Mouse (Mus musculus) cerebellum, adult 9-11 months (tissue): ENCODE measurements around the gene Hexa.

ENCODE experiments used
- DNase-seq: peaks from one replicate; pipeline ENCODE4 v3.0.0; 2022

Hexa gene

GRCm38 (mm10) chr9:59565600-59565999 is 26.3 kb downstream of the Hexa start:
- peak; percentile 45 for DNase-seq

- peak; percentile 43 for DNase-seq
Observed at GRCm38 (mm10) chr9:59567111-59567510, 27.8 kb downstream of the Hexa start.

- DNase-seq, result no peak
Observed at GRCm38 (mm10) chr9:59571852-59572251, 32.5 kb downstream of the Hexa start.

DNA sequence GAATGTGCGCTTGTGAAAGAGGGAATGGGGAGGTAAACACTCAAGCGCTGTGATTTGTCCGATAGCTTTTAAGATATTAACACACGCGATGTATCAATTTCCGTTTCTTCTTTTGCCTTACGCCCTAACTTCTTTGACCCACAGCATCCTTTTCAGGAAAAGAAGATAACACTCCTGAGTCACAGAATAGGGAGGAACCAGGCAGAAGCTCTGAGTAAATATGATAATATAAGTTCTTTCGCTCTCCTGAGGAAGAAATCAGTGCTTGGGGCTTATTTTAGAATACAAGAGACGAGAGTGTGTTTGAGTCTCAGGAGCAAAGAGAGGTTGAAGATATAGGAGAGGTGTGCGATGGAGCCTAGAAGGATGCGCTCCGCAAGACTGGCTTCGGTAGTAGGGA is 38.1 kb downstream of the Hexa start:
- no peak for DNase-seq

DNA sequence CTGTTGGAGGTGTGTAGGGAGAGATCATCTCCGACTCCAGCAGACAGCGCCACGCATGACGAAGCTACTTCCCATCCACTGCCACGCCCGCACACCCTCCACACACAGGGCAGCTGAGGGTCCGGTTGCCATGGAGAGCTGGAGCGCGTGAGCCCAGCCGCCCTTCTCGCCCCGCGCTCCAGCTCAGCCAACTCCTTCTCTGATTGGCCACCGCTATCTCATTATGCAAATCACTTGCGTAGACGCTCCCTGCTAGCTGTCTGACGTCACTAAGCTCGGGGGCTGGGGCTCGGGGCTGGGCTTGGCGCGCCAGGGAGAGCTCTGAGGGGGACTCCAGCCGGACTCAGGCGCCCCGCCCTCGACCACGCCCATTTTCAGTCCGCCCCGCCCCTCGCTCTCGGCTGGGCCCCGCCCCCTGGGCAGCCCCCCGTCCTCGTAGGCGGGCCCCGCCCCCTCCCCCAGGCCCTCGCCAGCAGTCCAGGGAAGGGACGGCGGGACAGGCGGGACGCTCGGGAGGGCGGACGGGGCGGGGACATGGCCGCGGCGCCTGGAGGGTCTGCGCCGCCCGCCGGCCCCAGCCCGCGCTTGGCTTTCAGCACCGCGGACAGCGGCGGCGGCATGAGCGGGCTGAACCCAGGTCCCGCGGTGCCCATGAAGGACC is 38.6 kb downstream of the Hexa start, which contains the start of gene Celf6:
TSS of gene Celf6 (plus strand) at position 74 of the 661 bp plus-strand sequence.
- DNase-seq, result peak; percentile 94

DNA sequence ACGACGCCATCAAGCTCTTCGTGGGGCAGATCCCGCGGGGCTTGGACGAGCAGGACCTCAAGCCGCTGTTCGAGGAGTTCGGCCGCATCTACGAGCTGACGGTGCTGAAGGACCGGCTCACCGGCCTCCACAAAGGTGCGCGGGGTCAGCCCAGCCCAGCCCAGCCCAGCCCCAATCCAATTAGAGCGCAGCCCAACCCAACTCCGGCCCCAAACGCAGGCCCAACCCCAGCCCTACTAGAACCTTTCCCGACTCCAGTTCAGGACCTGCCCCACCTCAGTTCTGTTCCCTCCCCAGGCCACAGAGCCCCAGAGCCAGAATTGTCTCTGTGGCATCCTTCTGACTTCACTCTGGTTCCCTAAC is 39.1 kb downstream of the Hexa start:
- no peak for DNase-seq

GRCm38 (mm10) chr9:59584871-59585308 is 45.5 kb downstream of the Hexa start:
- DNase-seq, result peak; percentile 74

DNA sequence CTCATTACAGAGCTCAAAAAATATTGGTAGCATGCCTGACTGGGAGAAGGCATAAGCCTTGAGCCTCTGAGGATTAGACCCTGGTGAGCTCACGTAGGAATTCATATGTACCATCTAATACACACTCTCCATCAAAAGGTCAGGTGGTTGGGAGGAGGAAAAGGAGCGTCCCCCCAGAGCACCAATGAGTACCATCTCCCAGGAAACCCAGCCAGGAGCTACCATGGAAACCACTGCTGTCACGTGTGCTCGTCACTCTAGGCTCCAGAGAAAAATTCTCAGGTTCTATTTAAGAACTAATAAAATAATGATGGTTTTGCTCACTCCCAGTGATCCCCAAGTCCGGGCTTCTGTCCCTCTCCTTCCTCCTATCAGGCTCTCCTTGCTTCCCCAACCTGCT is 48.9 kb downstream of the Hexa start:
- no peak for DNase-seq

DNA sequence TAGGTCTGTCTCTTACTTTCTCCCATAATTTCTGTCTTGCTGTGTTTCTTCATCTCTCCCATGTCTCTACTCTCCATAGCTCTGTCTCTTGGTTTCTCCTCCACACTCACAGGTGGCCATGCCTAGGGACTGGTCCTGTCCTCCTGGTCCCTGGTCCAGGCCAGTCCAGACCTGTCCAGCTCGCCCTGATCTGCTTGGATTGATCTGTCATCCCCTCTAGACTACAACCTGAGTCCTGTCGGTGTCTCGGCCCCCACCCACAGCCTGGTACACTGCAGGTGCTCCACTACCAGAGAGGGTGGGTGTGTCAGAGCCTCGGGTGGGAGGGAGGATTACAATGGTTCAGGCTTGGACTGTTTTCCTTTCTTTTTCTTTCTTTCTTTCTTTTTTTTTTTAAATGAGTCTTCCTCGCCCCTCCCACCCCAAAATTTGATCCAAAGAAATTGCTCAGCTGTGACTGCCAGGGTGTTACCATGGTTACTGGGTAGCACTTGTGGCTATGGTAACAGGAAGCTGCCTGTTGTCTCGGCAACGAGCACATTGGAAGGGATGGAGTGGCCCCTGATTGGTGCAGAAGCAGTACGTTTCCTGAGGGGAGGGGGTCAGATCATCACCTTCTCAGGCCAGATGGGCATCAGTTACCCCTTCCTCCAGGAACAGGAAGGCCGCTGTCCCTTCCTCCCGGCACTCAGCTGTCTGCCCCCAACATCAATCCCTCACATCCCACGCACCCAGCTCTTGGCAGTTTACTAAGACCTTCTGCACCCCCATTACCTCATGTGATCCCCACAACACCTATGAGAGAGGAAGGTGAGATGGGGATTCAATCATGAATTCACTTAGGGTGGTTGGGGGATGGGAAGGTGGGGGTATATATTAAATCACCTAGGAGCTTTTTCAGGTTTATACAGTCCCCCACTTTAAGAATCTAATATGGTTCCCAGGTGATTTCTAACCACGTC is 49.7 kb downstream of the Hexa start:
- no peak for DNase-seq

GRCm38 (mm10) chr9:59589703-59590439 is 50.5 kb downstream of the Hexa start:
- DNase-seq, result no peak

GRCm38 (mm10) chr9:59601661-59602060 is 62.3 kb downstream of the Hexa start:
- no peak for DNase-seq

GRCm38 (mm10) chr9:59605967-59606366 is 66.6 kb downstream of the Hexa start:
- no peak for DNase-seq

- no peak for DNase-seq
Observed at GRCm38 (mm10) chr9:59610950-59611349, 71.6 kb downstream of the Hexa start.
